Mouse (Mus musculus) myocyte (in vitro differentiated cells): ENCODE measurements at regions not wholly inside any gene's neighbourhood (a gene's known extent, or its start where the extent isn't known, plus 50 kb on each side); places are given as distances from the start of the nearest gene placed in this dataset.

Experiments
- POLR2A ChIP-seq: IDR thresholded peaks from one replicate; pipeline ENCODE4 v1.6.1; 2011; ENCODE audit warnings: low read depth, mild to moderate bottlenecking, control low read depth, moderate library complexity; ENCODE audit not compliant: insufficient read length
- POLR2AphosphoS2 ChIP-seq: IDR thresholded peaks from one replicate; pipeline ENCODE4 v1.6.1; 2011; ENCODE audit warnings: low read depth, control low read depth; ENCODE audit not compliant: insufficient read length
- TCF3 ChIP-seq: IDR thresholded peaks from one replicate; pipeline ENCODE4 v1.6.1; 2011; ENCODE audit warnings: low read depth, control low read depth; ENCODE audit not compliant: insufficient read length
- USF1 ChIP-seq: IDR thresholded peaks from one replicate; pipeline ENCODE4 v1.6.1; 2011; ENCODE audit warnings: low read depth, mild to moderate bottlenecking, control low read depth, moderate library complexity

- TF ChIP-seq POLR2A (no peak), POLR2AphosphoS2 (no peak), TCF3 (peak; percentile 53), USF1 (no peak)
These were observed 147.6 kb upstream of the Cdyl start for GRCm38 (mm10) chr13:35512029-35512507.
